Mouse (Mus musculus) small intestine, adult 2 months (tissue): Measurements from ENCODE around the gene Gtf2f2. TPM values are rescaled to one million over a fixed set of nuclear protein-coding genes. Genes with fewer than 3 reads are reported as not detected.

Experiments used
- H3K27ac ChIP-seq: fragments of 200-500 bp; 2 replicates; pipeline ENCODE4 v1.5.1; 2012; ENCODE audit warnings: low read depth, low read length, control low read depth, inconsistent platforms; ENCODE audit not compliant: insufficient read depth
- H3K27me3 ChIP-seq: fragments of 200-500 bp; 2 replicates; pipeline ENCODE4 v1.6.1; 2012; ENCODE audit warnings: mild to moderate bottlenecking, moderate library complexity, low read length, inconsistent platforms; ENCODE audit not compliant: control insufficient read depth, insufficient read depth
- H3K36me3 ChIP-seq: fragments of 200-500 bp; 2 replicates; pipeline ENCODE4 v1.6.1; 2012; ENCODE audit warnings: mild to moderate bottlenecking, low read length, control low read depth, inconsistent platforms; ENCODE audit not compliant: control insufficient read depth, insufficient read depth
- H3K4me1 ChIP-seq: fragments of 200-500 bp; 2 replicates; pipeline ENCODE4 v1.6.1; 2012; ENCODE audit warnings: low read length, inconsistent platforms, mixed read lengths; ENCODE audit not compliant: control insufficient read depth, insufficient read depth, insufficient read length
- H3K4me3 ChIP-seq: fragments of 200-500 bp; 2 replicates; pipeline ENCODE4 v1.5.1; 2012; ENCODE audit warnings: low read depth, mild to moderate bottlenecking, control low read depth, inconsistent platforms, low read length, moderate library complexity
- CTCF ChIP-seq: fragments of 200-500 bp; IDR thresholded peaks from 2 replicates; pipeline ENCODE4 v1.5.1; 2012; ENCODE audit warnings: low read depth, mild to moderate bottlenecking, control low read depth, inconsistent platforms, low read length, moderate library complexity, mixed read lengths; ENCODE audit not compliant: insufficient replicate concordance, insufficient read length; ENCODE audit errors: extremely low read depth
- POLR2A ChIP-seq: fragments of 200-500 bp; IDR thresholded peaks from 2 replicates; pipeline ENCODE4 v1.6.1; 2012; ENCODE audit warnings: low read depth, mild to moderate bottlenecking, control low read depth, inconsistent platforms, low read length, moderate library complexity
- WGBS: fragments of 180-500 bp; shearing (Covaris S2); methylation state at CpG from one replicate; pipeline ENCODE4 v1.1.7; 2018; 5-methylcytosine and 5-hydroxymethylcytosine counted together
- polyA plus RNA-seq: library from polyadenylated mRNA; depleted of rRNA; stranded (reverse); fragments of >200 nt; gene quantifications from 2 replicates; pipeline ENCODE4 v1.2.3, GENCODE M21; 2012; rRNA removed

Gene Gtf2f2
- polyA plus RNA-seq = 0.56 and 0.72 TPM in 2 replicates

DNA sequence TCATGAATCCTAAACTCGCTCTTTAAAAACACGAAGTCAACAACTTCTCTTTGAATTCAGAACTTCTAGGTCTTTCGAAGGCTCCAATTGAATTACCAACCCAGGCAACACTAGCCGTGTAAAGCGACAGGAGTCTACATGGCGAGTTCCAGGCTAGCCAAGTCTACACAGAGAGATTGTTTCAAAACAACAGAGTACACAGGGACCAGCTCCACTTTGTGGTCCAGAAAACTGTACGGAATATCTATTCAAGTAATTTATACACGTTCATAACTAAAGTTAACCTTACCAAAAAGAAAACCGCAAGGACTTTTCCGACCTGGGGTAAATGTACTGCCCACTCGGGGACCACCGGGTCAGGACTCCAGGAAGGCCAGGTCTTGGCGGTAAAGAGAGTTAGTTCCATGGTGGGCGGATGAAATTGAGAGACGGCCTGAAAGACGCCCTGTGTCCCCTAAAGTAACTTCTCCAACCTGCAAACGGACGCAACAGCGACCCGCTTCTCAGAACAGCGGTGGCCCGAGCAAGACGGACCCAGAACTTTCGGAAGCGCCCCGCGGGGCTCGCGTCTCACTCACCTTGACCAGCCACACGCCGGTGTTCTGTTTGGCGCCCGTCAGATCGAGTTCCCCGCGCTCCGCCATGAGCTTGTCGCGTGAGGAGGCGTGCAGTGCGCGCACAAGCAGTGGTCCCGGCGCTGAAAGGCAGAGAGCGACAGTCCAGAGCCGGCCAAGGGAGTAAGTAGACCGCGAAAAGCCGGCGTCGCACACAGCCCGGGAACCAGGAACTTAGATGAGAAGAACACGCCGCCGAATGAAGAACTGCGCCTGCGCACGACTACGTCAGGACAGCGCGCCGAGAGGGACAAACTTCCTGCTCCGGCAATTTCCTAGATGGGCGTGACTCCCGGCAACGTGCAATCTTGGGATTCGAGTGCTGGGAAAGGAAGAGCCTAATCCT, at the start of gene Gtf2f2:
Gene Gtf2f2 (minus strand): TSS at position 764 of the 960 bp plus-strand sequence.
- no peaks in the 10 kb centered on the region for H3K4me1 ChIP-seq
- WGBS = under 1% methylated on average over 67 of the region's 67 CpGs
- TF ChIP-seq POLR2A (peak; percentile 28; the same call in 1 of the 2 replicates), CTCF (no peak)
- H3K27me3 ChIP-seq = no peaks in the 10 kb centered on the region
- peaks cover 5% of the 10 kb centered on the region for H3K36me3 ChIP-seq
- peak within 1 kb of the TSS; percentile 69; the same call in 1 of the 2 replicates for H3K27ac ChIP-seq
- peak within 1 kb of the TSS; percentile 89 for H3K4me3 ChIP-seq

DNA sequence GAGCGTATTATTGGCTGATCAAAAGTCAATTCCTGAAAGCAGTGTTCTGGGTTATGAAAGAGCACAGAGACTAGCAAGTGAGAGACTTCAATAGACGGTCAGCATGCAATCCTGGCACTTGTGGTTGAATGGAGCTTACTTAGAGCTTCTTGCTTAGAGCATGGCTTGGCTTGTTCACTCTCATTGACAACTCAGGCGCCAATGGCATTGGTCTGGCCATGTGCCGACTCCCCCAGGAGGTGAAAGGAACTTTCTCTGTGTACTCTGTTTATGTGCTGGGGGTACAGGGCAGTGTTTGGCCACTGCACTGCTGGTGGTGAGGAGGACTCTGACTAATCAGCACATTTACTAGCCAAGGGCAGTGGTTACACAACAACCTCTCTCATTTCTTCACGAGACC, 48.8 kb upstream of the Gtf2f2 start:
- Histone ChIP-seq H3K27ac (no peak overlapping the region), H3K27me3 (no peaks in the 10 kb centered on the region), H3K36me3 (no peaks in the 10 kb centered on the region), H3K4me3 (no peak overlapping the region), H3K4me1 (no peaks in the 10 kb centered on the region)
- 68% methylated on average over 5 of the region's 5 CpGs for WGBS
- no peak for TF ChIP-seq CTCF
- TF ChIP-seq POLR2A = no peak

DNA sequence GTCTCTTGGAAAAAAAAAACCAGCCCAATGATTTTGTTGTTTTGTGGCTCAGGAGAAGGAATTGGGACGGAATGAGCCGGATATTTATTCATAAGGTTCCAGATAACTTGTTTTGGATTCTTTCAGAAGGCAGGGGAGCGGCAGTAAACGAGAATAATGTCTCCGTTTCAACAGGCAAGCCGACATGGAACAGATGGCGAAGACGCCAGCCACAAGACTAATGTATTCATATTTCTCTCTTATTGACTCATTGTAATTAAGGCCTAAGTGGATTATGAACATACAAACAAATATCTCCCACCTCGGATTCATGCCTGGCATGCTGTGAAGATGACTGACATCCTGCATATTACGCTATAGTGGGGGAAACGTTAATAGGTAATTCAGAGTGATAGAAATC, 43.1 kb upstream of the Gtf2f2 start:
- H3K27me3 ChIP-seq = no peaks in the 10 kb centered on the region
- H3K4me3 ChIP-seq = no peak overlapping the region
- no peaks in the 10 kb centered on the region for H3K4me1 ChIP-seq
- TF ChIP-seq POLR2A (no peak), CTCF (no peak)
- no peaks in the 10 kb centered on the region for H3K36me3 ChIP-seq
- H3K27ac ChIP-seq = no peak overlapping the region
- 69% methylated on average over 11 of the region's 11 CpGs for WGBS

DNA sequence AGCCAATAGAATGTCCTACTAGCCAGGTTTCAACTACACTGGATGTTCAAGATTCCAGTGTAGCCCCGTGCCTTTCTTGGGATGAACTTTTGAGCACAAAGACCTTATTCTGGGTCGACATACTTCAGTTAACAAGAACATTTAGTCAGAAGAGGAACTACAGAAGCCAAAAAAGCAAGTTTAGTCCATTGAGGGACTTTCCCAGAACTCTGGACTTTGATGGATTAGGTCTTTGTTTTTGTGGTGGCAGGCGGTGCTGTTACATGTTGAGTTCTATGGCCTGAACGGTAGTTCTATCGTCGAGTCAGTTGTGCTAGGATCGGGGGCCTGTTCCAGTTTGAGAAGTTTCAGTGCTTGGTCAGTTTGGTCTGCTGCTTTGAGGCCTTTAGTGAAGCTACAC, 41.3 kb upstream of the Gtf2f2 start:
- WGBS = 72% methylated on average over 7 of the region's 7 CpGs
- H3K4me3 ChIP-seq = no peak overlapping the region
- no peaks in the 10 kb centered on the region for H3K4me1 ChIP-seq
- no peak for TF ChIP-seq CTCF
- no peak for TF ChIP-seq POLR2A
- H3K27ac ChIP-seq = no peak overlapping the region
- no peaks in the 10 kb centered on the region for H3K27me3 ChIP-seq
- H3K36me3 ChIP-seq = no peaks in the 10 kb centered on the region

DNA sequence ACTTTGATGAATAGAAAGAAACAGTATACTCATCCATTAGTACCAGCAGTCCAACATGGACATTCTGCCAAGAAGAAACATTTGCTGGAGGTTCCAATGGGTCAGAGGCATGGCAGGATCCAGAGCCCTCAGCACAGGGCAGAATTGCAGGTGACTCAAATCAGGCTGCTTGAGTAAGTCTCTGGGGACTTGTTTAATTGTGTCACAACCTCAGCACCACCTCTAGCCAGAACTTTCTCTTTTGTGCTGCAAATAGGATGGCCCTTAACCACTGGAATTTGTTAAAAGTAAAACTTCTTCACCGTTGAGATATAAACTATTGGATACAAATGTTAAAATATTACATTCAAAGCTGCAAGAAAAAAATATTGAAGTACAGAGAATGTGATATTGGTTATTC, 35.1 kb upstream of the Gtf2f2 start:
- Histone ChIP-seq H3K27ac (no peak overlapping the region), H3K27me3 (no peaks in the 10 kb centered on the region), H3K4me3 (no peak overlapping the region), H3K36me3 (no peaks in the 10 kb centered on the region), H3K4me1 (no peaks in the 10 kb centered on the region)
- TF ChIP-seq CTCF = no peak
- TF ChIP-seq POLR2A = no peak
- 59% methylated on average over 1 of the region's 1 CpGs for WGBS

DNA sequence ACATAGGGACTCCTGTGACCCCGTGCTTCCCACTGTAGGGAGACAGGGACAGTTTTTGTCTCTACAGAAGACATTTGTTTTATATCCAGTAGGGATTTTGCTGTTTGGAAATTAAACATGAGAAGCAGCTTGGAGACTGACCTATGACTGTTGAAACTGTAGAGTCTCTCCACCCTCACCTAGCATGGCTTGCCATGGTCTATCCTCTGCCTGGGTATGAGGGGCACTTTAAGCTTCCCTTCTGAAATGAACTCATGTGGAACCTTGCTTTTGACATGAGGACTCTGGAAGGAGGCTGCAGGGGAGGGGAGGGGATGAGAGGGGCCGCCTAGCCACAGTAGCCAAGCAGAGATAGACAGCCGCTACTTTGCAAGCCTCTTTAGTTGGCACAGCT, 33.5 kb upstream of the Gtf2f2 start:
- TF ChIP-seq POLR2A (no peak), CTCF (no peak)
- 70% methylated on average over 3 of the region's 3 CpGs for WGBS
- H3K4me1 ChIP-seq = no peaks in the 10 kb centered on the region
- H3K27ac ChIP-seq = no peak overlapping the region
- no peak overlapping the region for H3K4me3 ChIP-seq
- no peaks in the 10 kb centered on the region for H3K27me3 ChIP-seq
- H3K36me3 ChIP-seq = no peaks in the 10 kb centered on the region

DNA sequence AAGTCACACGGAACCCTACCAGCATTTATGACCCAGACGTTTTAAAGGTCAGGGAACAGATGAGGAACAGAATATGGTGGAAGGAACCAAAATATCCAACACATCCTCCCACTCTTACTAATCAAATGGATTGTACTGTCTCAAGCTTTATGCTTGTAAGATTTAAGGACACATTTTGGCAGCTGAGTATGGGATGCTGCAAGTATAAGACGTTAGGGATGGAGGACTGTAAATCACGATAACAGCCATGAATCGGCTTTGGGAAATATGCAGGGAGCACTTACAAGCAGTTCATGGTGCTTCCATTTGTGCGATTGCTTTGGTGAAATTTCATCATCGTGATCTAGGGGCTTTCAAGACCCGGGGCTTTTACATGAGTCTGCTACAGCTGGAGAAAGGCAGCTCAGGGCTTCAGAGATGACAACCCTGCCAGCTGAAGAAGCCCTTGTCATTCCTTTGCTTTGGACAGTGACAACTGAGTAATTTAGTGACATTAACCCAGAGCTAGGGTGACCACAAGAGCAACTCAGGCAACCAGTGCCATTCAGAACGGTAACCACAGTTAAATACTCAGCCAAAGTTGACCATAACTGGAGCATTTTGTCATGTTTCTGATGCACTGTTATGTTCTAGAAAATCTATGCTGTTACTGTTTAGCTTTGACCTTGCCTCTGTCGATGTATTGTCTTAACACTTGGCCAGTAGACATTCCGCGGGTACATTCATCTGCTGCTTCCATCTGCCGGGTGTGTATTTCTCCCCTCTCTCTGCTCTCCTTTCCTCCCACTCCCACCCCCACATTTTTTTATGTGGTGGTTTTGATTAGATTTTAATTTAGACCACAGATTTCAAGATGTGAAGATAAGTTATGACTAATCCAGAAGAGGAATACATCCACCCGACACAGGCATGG, 32.8 kb upstream of the Gtf2f2 start:
- no peak overlapping the region for H3K27ac ChIP-seq
- H3K4me1 ChIP-seq = no peaks in the 10 kb centered on the region
- no peak for TF ChIP-seq POLR2A
- no peak for TF ChIP-seq CTCF

More for the DNA sequence above, 32.8 kb upstream of the Gtf2f2 start:
- Histone ChIP-seq H3K27me3 (no peaks in the 10 kb centered on the region), H3K4me3 (no peak overlapping the region), H3K36me3 (no peaks in the 10 kb centered on the region)
- WGBS = 76% methylated on average over 14 of the region's 14 CpGs
